Comparison of ENCODE assay signal across 14 mouse cellular contexts in the genomic region with DNA sequence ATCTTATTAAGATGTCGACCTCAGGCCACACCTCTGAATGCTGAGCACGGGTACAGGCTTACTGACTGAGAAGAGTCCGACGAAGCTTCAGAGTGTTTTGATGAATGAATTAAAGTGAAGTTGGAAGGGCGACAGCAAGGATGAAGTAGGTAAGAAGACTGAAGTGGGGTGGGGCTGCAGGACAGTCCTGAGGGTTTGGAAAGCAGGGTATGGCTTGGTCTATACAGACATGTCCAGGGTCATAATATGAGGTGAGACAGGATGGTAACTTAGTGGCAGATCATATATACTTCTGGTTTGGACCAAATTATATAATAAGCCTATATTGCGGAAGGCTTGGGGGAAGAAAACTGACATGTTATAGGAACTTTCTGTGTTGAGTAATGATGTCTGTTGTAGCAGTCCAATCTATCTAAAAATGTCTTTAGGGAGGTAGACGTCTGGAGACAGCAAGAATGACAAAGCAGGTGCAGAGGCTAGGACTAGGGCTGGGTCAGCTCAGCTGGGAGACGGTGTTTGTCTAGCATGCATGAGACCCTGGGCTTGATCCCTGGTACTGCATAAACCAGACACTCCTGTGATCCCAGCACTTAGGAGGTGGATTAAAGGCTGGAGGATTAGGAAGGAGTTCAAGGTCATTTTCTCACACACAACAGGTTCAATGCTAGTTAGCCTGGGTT. TPM values are rescaled to one million over a fixed set of nuclear protein-coding genes. Genes with fewer than 3 reads are reported as not detected.
DNase-seq lines count a peak whose midpoint lies in the region; ATAC-seq and TF ChIP-seq lines count a peak whose summit lies in the region.
"Had no signal": no experiment of that assay in that cellular context is flagged by ENCODE, and none has a peak within 500 bp of the region (broad histone marks: within the 10 kb centered on the region; RNA-seq: fewer than 3 reads in every experiment).

No protein-coding gene starts in this region.

- no peaks in the 10 kb centered on the region for H3K9me3 ChIP-seq in heart, embryonic 16.5 days (replicated peaks; ENCODE audit: control insufficient read depth, low read length)
- H3K9me3 ChIP-seq in midbrain, embryonic 10.5 days (replicated peaks) = no peaks in the 10 kb centered on the region
- H3K9me3 ChIP-seq in stomach, postnatal 0 days (ENCODE audit: control insufficient read depth, low read length) = no peaks in the 10 kb centered on the region
- H3K9me3 ChIP-seq: limb, embryonic 13.5 days had no signal

- no peaks in the 10 kb centered on the region for H3K36me3 ChIP-seq in heart, embryonic 16.5 days (ENCODE audit: control insufficient read depth, insufficient read depth)
- no peaks in the 10 kb centered on the region for H3K36me3 ChIP-seq in testis, adult 2 months (ENCODE audit: control insufficient read depth, insufficient read depth, low read length)
- H3K36me3 ChIP-seq in midbrain, embryonic 10.5 days = no peaks in the 10 kb centered on the region
- no peaks in the 10 kb centered on the region for H3K36me3 ChIP-seq in stomach, postnatal 0 days (ENCODE audit: control insufficient read depth, insufficient read depth, low read length)
- H3K36me3 ChIP-seq: limb, embryonic 13.5 days had no signal

- TF ChIP-seq EP300 in stomach, postnatal 0 days (optimal IDR thresholded peaks at IDR 0.05) = no peak

- intact Hi-C loops in heart, postnatal 14 days (cut with DNase I) = no loop called here

- 0 out of 2 replicates have a peak overlapping the region, but pooled peaks have one; percentile 8 for H3K9ac ChIP-seq in heart, embryonic 16.5 days (ENCODE audit: low read length)
- H3K9ac ChIP-seq in stomach, postnatal 0 days (ENCODE audit: low read length) = no peak overlapping the region
- H3K9ac ChIP-seq: limb, embryonic 13.5 days; lung, embryonic 14.5 days had no signal

- no peak for TF ChIP-seq CTCF in testis, adult 2 months (IDR thresholded peaks at IDR 0.05; ENCODE audit: control insufficient read depth, insufficient read depth, insufficient replicate concordance, low read depth, low read length)
- no peak for TF ChIP-seq CTCF in stomach, postnatal 0 days (IDR thresholded peaks at IDR 0.05; ENCODE audit: low read depth)

- H3K4me3 ChIP-seq in heart, embryonic 16.5 days (ENCODE audit: low read length) = no peak overlapping the region
- no peak overlapping the region for H3K4me3 ChIP-seq in testis, adult 2 months (ENCODE audit: control insufficient read depth, low read depth, low read length)
- no peak overlapping the region for H3K4me3 ChIP-seq in midbrain, embryonic 10.5 days
- no peak overlapping the region for H3K4me3 ChIP-seq in stomach, postnatal 0 days (ENCODE audit: low read depth, low read length)
- H3K4me3 ChIP-seq: limb, embryonic 13.5 days had no signal

- no peak overlapping the region; the same call in 1 of the 2 replicates for H3K4me2 ChIP-seq in heart, embryonic 16.5 days (ENCODE audit: low read depth, low read length)
- H3K4me2 ChIP-seq in stomach, postnatal 0 days (replicated peaks; ENCODE audit: low read depth) = no peak overlapping the region
- H3K4me2 ChIP-seq: limb, embryonic 13.5 days; lung, embryonic 14.5 days had no signal

- TF ChIP-seq POLR2A in testis, adult 2 months (IDR thresholded peaks at IDR 0.05; ENCODE audit: control insufficient read depth, low read depth, low read length) = no peak

- 49% methylated on average over 8 of the region's 8 CpGs for WGBS in heart, embryonic 16.5 days
- 54% methylated on average over 8 of the region's 8 CpGs for WGBS in midbrain, embryonic 10.5 days
- WGBS in stomach, postnatal 0 days = 38% methylated on average over 8 of the region's 8 CpGs

- no peaks in the 10 kb centered on the region for H3K27me3 ChIP-seq in heart, embryonic 16.5 days (ENCODE audit: control insufficient read depth, insufficient read depth, low read length)
- H3K27me3 ChIP-seq in testis, adult 2 months (ENCODE audit: control insufficient read depth, insufficient read depth, low read length) = no peaks in the 10 kb centered on the region
- H3K27me3 ChIP-seq in midbrain, embryonic 10.5 days (ENCODE audit: low read depth, poor library complexity, severe bottlenecking) = no peaks in the 10 kb centered on the region
- no peaks in the 10 kb centered on the region for H3K27me3 ChIP-seq in stomach, postnatal 0 days (ENCODE audit: control insufficient read depth, insufficient read depth, low read length)
- H3K27me3 ChIP-seq: CH12.LX; limb, embryonic 13.5 days had no signal

- no peak for ATAC-seq in heart, embryonic 16.5 days (replicated peaks; ENCODE audit: extremely low read depth, insufficient read depth, low FRiP score)
- no peak for ATAC-seq in stomach, postnatal 0 days (ENCODE audit: low FRiP score, low TSS enrichment)

- H3K27ac ChIP-seq in heart, embryonic 16.5 days (ENCODE audit: low read length) = peak overlapping the region; percentile 73
- peak overlapping the region; percentile 44; the same call in 1 of the 2 replicates for H3K27ac ChIP-seq in testis, adult 2 months (ENCODE audit: control insufficient read depth, insufficient read depth, low read depth, low read length)
- 0 out of 2 replicates have a peak overlapping the region, but pooled peaks have one; percentile 9 for H3K27ac ChIP-seq in midbrain, embryonic 10.5 days (replicated peaks)
- H3K27ac ChIP-seq in stomach, postnatal 0 days (replicated peaks) = 0 out of 2 replicates have a peak overlapping the region, but pooled peaks have one; percentile 30
- H3K27ac ChIP-seq: kidney, postnatal 0 days; limb, embryonic 13.5 days had no signal

- H3K4me1 ChIP-seq in heart, embryonic 16.5 days (ENCODE audit: control insufficient read depth, insufficient read depth, low read length) = peaks cover 31% of the 10 kb centered on the region
- H3K4me1 ChIP-seq in testis, adult 2 months (ENCODE audit: control insufficient read depth, insufficient read depth, low read length) = peaks cover 2% of the 10 kb centered on the region; the same call in 1 of the 2 replicates
- peaks cover 20% of the 10 kb centered on the region for H3K4me1 ChIP-seq in midbrain, embryonic 10.5 days
- 0 out of 2 replicates have a peak, but pooled peaks cover 3% of the 10 kb centered on the region for H3K4me1 ChIP-seq in stomach, postnatal 0 days (replicated peaks; ENCODE audit: control insufficient read depth, insufficient read depth)

- no peak for DNase-seq in heart, postnatal 14 days
- DNase-seq in testis, postnatal 10 days (ENCODE audit: low spot score) = no peak
- DNase-seq in midbrain, embryonic 10.5 days (ENCODE audit: low spot score) = no peak
- DNase-seq in stomach, postnatal 0 days (ENCODE audit: low spot score) = no peak
- DNase-seq in urinary bladder, postnatal 10 days (ENCODE audit: low spot score) = no peak
- no peak for DNase-seq in kidney, adult 18-20 months
- DNase-seq: spleen, adult 18-20 months; thymus, adult 18-20 months had no signal

RNA-seq across cellular contexts. Expression of a gene that starts 6.1 kb away (rescaled TPM):
- polyA plus RNA-seq in heart, embryonic 16.5 days (2015; fragmentation: Nextera tagmentation; extraction: Ambion mirVana) = 30.8 and 31.6 TPM in 2 replicates
- total RNA-seq in heart, postnatal 14 days (2021) = 10 to 100 TPM; 23.3 to 26.7 TPM
- polyA plus RNA-seq in testis, adult 2 months (2012; rRNA removed) = 1.7 and 2.0 TPM in 2 replicates
- polyA plus RNA-seq in midbrain, embryonic 10.5 days (2016; fragmentation: Nextera tagmentation; extraction: Ambion mirVana) = 7.0 and 7.2 TPM in 2 replicates
- polyA plus RNA-seq in stomach, postnatal 0 days (2015; fragmentation: Nextera tagmentation; extraction: Ambion mirVana) = 4.8 and 6.3 TPM in 2 replicates

RNA-seq across cellular contexts. Expression of a gene that starts 48.1 kb away (rescaled TPM):
- polyA plus RNA-seq in heart, embryonic 16.5 days (2015; fragmentation: Nextera tagmentation; extraction: Ambion mirVana) = 7.4 and 8.0 TPM in 2 replicates
- 1 to 10 TPM; 5.8 to 6.4 TPM for total RNA-seq in heart, postnatal 14 days (2021)
- polyA plus RNA-seq in testis, adult 2 months (2012; rRNA removed) = 16.2 and 17.7 TPM in 2 replicates
- polyA plus RNA-seq in midbrain, embryonic 10.5 days (2016; fragmentation: Nextera tagmentation; extraction: Ambion mirVana) = 15.7 and 17.3 TPM in 2 replicates
- polyA plus RNA-seq in stomach, postnatal 0 days (2015; fragmentation: Nextera tagmentation; extraction: Ambion mirVana) = 2.1 and 2.3 TPM in 2 replicates

Comparison
In these comparisons a context has a peak if more than half of its experiments do, and no peak if none do; other contexts are left out.
1. H3K27ac ChIP-seq: peak in every context shown above with its lines; median percentile 73 in heart, embryonic 16.5 days; 44 in testis, adult 2 months; 30 in stomach, postnatal 0 days; 9 in midbrain, embryonic 10.5 days.